In the genomic region with DNA sequence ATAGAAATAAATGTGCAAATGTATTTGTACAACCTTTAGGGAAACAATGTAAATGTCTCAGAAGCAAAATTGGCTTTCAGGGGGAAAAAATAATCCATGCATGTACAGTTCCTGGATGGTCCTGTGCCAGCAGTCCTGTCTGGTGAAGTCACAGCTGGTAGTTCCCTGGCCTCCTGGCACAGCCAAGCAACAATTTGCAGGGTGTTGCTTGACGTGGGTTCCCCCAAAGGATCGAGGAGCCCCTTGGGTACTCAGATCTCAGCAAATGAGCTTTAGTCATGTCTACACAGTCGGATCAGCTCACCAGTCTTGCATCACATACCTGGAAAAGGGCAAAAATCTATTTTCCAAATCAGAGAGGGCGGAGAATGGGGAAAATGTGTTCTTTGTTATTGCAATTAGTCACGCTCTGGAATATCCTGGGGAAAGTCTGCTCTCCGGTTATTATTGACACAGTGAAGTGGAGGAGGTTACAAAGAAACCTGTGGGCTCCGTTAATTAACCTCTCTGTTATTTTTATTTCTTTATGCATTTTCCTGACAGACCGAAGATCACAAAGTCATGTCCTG, we compare ENCODE assay signal across 15 mouse cellular contexts.
DNase-seq lines count a peak whose midpoint lies in the region; ATAC-seq and TF ChIP-seq lines count a peak whose summit lies in the region.
"Had no signal": no experiment of that assay in that cellular context is flagged by ENCODE, and none has a peak within 500 bp of the region (broad histone marks: within the 10 kb centered on the region; RNA-seq: fewer than 3 reads in every experiment).

No protein-coding gene starts in this region.

- no peak overlapping the region for H3K27ac ChIP-seq in cerebellum, adult 2 months (ENCODE audit: insufficient read depth, low read length)
- H3K27ac ChIP-seq: heart, embryonic 13.5 days; liver, embryonic 14.5 days had no signal

- peak; percentile 39 to 49 for DNase-seq in cerebellum, postnatal 10 days
- DNase-seq in cerebellum, adult 2 months: no peak
- peak; percentile 46 for DNase-seq in kidney, adult 9 months
- no peak for DNase-seq in kidney, adult 11 months
- DNase-seq in embryo, embryonic 11 days: peak; percentile 33
- DNase-seq in fibroblast of lung, adult 2 months (ENCODE audit: low read depth): peak; percentile 44
- DNase-seq in frontal cortex, postnatal 25 days (ENCODE audit: low spot score in 2 of 2): no peak
- DNase-seq: cerebellum, postnatal 25 days; thymus, postnatal 4 days had no signal

- 68% methylated on average over 8 of the region's 8 CpGs for WGBS in cerebellum, adult 2 months

- H3K27me3 ChIP-seq in cerebellum, adult 2 months (ENCODE audit: control insufficient read depth, insufficient read depth, low read length): no peaks in the 10 kb centered on the region

- H3K4me3 ChIP-seq in cerebellum, adult 2 months (replicated peaks; ENCODE audit: insufficient read depth, low read depth, low read length): no peak overlapping the region
- H3K4me3 ChIP-seq: heart, embryonic 13.5 days; myocyte had no signal

- H3K4me1 ChIP-seq in cerebellum, adult 2 months (ENCODE audit: control insufficient read depth, insufficient read depth, low read length): peaks cover 3% of the 10 kb centered on the region

- no peak for TF ChIP-seq CTCF in cerebellum, adult 2 months (IDR thresholded peaks at IDR 0.05; ENCODE audit: borderline replicate concordance, insufficient read depth, low read depth, low read length)

- ATAC-seq in megakaryocyte, adult 5-6 weeks (ENCODE audit: poor library complexity, severe bottlenecking): no peak
- ATAC-seq: activated CD4-positive, CD25-positive, alpha-beta regulatory T cell, adult 4 months; lung, postnatal 0 days had no signal

- no peak for TF ChIP-seq POLR2A in cerebellum, adult 2 months (IDR thresholded peaks at IDR 0.05; ENCODE audit: borderline replicate concordance, insufficient read depth, low read length)

Comparison
In these comparisons a context has a peak if more than half of its experiments do, and no peak if none do; other contexts are left out.
1. DNase-seq: peak in cerebellum, postnatal 10 days (2 of 2), kidney, adult 9 months (single experiment), embryo, embryonic 11 days (single experiment) and fibroblast of lung, adult 2 months (single experiment); none in cerebellum, adult 2 months (0 of 2), kidney, adult 11 months (single experiment) and frontal cortex, postnatal 25 days (0 of 2).